Mouse (Mus musculus) retina, adult 2 months (tissue): Measurements from ENCODE around the gene Ttyh2.

Source experiments
- DNase-seq: peaks from one replicate; pipeline ENCODE4 v3.0.0-alpha.2; 2012; ENCODE audit warnings: low read depth, low spot score

Gene Ttyh2

DNA sequence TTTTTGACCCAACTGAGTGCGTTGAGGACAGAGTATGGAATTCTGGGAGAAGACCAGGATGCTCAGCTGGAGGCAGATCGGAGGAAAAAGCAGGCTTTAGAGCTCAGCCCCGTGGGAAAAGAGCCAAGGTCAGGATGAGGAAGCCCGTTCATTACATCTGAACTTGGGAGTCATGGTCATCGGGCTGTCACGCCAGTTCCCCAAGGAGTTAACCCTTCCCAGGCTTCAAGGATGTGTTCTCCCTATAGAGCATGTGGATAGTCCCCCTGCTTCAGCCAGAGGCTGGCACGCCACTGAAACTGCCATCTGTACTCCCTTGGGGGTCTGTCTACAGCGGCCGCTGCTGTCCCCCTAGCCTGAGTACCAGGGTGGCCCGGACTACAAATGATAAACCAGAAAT, 5.1 kb downstream of the Ttyh2 start:
- no peak for DNase-seq

DNA sequence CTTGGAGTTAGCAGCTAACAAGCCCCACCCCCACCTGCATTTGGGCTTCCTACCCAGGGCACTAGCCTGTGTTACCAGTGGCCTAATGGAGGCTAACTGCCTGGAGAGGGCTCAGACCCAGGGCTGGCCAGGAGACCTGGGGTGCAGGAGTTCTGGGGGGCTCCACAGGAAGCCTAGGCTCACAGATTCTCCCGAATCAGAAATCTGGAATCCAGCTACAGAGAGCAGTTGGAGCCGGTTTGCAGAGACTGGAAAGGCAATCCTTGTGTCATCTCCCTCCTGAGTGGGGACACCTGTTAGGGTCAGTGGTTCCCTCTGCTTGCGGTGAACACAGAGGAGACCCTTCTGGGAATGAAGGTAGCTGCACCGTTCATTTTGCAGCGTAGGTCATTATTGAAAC, 5.8 kb downstream of the Ttyh2 start:
- DNase-seq: no peak

- DNase-seq: no peak
Observed at GRCm38 (mm10) chr11:114682321-114682900, 7.2 kb downstream of the Ttyh2 start.

GRCm38 (mm10) chr11:114683029-114683721, 7.9 kb downstream of the Ttyh2 start:
- no peak for DNase-seq

GRCm38 (mm10) chr11:114683722-114684621, 8.7 kb downstream of the Ttyh2 start:
- no peak for DNase-seq

DNA sequence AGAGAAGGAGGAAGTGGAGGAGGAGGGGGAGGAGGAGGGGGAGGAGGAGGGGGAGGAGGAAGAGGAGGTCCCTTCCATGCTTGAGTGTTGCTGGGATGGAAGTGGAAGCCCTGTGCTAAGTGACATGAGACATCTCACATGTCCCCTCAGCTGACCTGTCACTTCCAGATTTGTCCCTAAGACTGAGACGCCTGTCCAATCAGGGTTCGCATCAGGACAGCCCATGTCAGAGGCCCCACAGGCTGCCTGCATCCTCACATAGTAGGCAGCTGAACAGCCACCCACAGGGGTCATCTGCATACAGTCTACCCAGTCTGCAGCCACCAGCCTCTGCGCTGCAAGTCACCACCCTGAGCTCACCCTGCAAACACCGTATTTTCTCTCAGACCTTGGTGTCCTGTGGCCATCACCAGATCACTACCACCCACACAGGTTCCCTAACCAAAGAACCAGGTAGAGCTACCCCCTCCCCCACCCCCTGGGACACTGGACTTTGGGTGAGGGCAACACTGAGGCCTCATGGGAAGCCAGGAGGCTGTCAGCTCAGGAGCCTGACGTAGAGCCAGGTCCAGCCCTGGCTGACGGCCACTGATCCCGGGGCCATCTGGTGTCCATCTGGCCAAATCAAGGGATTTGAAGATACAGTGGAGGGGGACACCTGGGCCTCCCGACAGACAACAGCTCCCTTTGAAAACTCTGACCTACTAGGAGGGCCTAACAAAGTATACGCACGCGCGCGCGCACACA, 9.6 kb downstream of the Ttyh2 start:
- DNase-seq: peak; percentile 75

GRCm38 (mm10) chr11:114685526-114686040, 10.4 kb downstream of the Ttyh2 start:
- DNase-seq: no peak

GRCm38 (mm10) chr11:114686221-114686959, 11.2 kb downstream of the Ttyh2 start:
- no peak for DNase-seq

GRCm38 (mm10) chr11:114687574-114688188, 12.4 kb downstream of the Ttyh2 start:
- no peak for DNase-seq

- no peak for DNase-seq
Observed at GRCm38 (mm10) chr11:114688729-114689128, 13.5 kb downstream of the Ttyh2 start.

GRCm38 (mm10) chr11:114690192-114690591, 15.0 kb downstream of the Ttyh2 start:
- no peak for DNase-seq

DNA sequence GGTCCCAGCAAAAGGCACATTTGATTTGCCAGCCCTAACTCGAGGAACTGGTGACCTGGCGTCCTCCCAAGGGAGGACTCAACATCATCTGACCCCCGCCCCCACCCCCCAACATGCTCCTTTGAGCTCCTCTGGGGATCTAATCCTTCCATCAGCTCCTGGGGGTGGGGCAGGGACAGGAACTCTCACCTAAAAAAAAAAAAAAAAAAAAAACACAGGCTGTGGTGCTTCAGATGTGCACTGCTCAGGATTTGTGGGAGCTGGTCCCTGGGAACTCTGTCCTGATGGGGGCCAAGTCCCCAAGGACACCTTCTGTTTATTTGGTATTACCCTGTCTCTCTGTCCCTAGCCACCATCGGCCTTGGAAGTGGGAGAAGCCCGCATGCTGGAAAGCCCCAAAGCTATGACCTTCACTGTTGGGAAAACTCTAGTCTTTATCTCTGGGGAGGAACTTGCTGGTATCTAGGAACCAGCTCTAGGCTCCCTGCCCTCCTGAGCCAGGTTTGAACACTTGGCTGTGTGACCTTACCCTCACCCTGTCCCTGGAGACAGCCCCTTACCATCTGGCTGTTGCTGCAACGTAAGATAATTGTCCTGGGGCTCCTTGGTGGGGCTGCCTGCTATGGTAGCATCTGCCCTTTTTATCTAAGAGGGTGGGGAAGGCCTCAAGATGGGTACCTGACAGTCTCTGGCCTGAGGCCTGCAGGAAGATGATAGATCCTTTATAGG, 16.4 kb downstream of the Ttyh2 start:
- DNase-seq: no peak

DNA sequence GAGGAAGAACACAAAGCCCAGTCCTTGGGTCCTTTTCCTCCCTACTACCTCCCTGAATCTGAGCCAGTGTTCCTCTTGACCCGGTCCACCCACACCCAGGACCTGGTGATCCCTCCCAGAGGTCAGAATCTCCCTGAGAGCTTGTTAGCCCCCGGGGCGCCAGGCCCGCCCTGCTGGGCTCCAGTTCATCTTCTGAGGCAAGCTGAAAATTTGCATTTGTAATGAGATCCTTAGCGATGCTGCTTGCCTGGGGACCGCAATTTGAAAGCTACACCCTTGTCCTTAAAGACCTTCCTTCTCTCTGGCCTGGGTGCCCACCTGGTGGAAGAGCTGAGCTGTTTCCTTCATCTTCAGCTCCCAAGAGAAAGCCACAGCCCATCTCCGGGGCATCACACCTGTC, 17.4 kb downstream of the Ttyh2 start:
- DNase-seq: no peak

GRCm38 (mm10) chr11:114693456-114693855, 18.2 kb downstream of the Ttyh2 start:
- DNase-seq: no peak

DNA sequence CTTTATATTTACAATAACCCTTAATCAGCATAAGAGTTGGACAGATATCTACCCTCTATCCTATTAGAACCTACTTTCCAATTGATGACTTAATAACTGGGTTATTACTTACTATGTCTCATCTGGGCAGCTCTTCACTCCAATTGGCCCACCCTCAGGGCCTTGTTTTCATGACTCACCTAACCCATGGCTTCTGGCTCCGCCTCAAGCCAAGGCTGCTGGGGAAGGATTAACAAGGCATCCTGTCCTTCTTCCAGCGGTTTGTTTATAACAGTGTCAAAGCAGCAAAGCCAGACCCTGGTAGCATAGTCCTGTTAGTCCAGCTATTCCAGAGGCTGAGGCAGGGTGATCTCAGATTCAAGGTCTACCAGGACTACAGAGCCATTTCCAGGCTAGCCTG, 19.2 kb downstream of the Ttyh2 start:
- DNase-seq: no peak

DNA sequence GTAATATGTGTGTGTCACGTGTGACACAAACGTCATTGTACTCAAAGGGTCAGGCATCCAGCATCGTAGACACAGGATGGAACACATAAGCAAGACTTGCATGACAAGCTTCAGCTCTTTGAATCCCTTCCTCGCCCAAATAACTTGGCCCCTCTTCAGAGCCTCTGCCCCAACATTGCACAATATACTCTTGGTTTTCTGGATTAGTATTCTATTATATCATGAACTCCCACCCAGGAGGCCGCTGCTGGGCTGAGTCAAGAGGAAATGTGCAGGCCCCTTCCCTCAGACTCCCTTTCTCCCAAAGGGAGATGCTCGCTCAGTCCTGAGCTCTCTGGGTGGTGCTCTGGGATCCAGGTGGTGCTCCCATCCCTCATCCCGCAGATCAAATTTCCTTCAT, 23.3 kb downstream of the Ttyh2 start:
- no peak for DNase-seq

- no peak for DNase-seq
Observed at GRCm38 (mm10) chr11:114699511-114699910, 24.3 kb downstream of the Ttyh2 start.

- DNase-seq: no peak
Observed at GRCm38 (mm10) chr11:114702311-114702995, 27.2 kb downstream of the Ttyh2 start.

GRCm38 (mm10) chr11:114702996-114703361, 27.7 kb downstream of the Ttyh2 start:
- DNase-seq: no peak
